Mouse (Mus musculus) lung, adult 2 months (tissue): Measurements from ENCODE around the gene Sppl3.

ENCODE experiments used
- CTCF ChIP-seq: fragments of 200-500 bp; IDR thresholded peaks from 2 replicates; pipeline ENCODE4 v1.5.1; 2011; ENCODE audit warnings: mild to moderate bottlenecking, low read length, control low read depth; ENCODE audit not compliant: insufficient read depth
- POLR2A ChIP-seq: fragments of 200-500 bp; IDR thresholded peaks from 2 replicates; pipeline ENCODE4 v1.6.1; 2011; ENCODE audit warnings: low read depth, mild to moderate bottlenecking, control low read depth, low read length, borderline replicate concordance; ENCODE audit errors: extremely low read depth

- no peak for TF ChIP-seq POLR2A
- TF ChIP-seq CTCF, result no peak
Measured at GRCm38 (mm10) chr5:115055418-115055817, 44.5 kb downstream of the Sppl3 start.
